Mouse (Mus musculus): Measurements from ENCODE around the gene Erf. TPM values are rescaled to one million over a fixed set of nuclear protein-coding genes. Genes with fewer than 3 reads are reported as not detected.

Gene Erf
- polyA plus RNA-seq, 1 experiment from 2014 or later: 3.7 TPM

Small RNA genes lying within 50 kb of the gene (microRNA-seq; reads per million reads assigned to microRNA genes)
- gene Mir7048: not detected

Other genes with a start within 250 kb of the Erf start
- 678 and 702 TPM in 2 replicates for gene Atp1a3, start 244.8 kb downstream of the Erf start, polyA plus RNA-seq (2015; fragmentation: Nextera tagmentation; extraction: Ambion mirVana)
- gene Grik5, start 178.4 kb downstream of the Erf start, polyA plus RNA-seq (2015; fragmentation: Nextera tagmentation; extraction: Ambion mirVana): 12.5 and 15.8 TPM in 2 replicates
- 30.0 and 39.7 TPM in 2 replicates for gene Zfp574, start 178.2 kb downstream of the Erf start, polyA plus RNA-seq (2015; fragmentation: Nextera tagmentation; extraction: Ambion mirVana)
- 19.8 and 28.7 TPM in 2 replicates for gene Pou2f2, start 71.0 kb downstream of the Erf start, polyA plus RNA-seq (2015; fragmentation: Nextera tagmentation; extraction: Ambion mirVana)
- 14.2 and 14.8 TPM in 2 replicates for gene Dedd2, start 30.1 kb downstream of the Erf start, polyA plus RNA-seq (2015; fragmentation: Nextera tagmentation; extraction: Ambion mirVana)
- gene Zfp526, start 29.3 kb downstream of the Erf start, polyA plus RNA-seq (2015; fragmentation: Nextera tagmentation; extraction: Ambion mirVana): 1.6 and 1.8 TPM in 2 replicates
- gene Gsk3a, start 12.9 kb downstream of the Erf start, polyA plus RNA-seq (2015; fragmentation: Nextera tagmentation; extraction: Ambion mirVana): 13.0 and 16.4 TPM in 2 replicates
- 31.0 and 36.4 TPM in 2 replicates for gene Cic, start 16.9 kb upstream of the Erf start, polyA plus RNA-seq (2015; fragmentation: Nextera tagmentation; extraction: Ambion mirVana)
- 566 and 571 TPM in 2 replicates for gene Pafah1b3, start 47.2 kb upstream of the Erf start, polyA plus RNA-seq (2015; fragmentation: Nextera tagmentation; extraction: Ambion mirVana)
- gene Prr19, start 50.6 kb upstream of the Erf start, polyA plus RNA-seq (2015; fragmentation: Nextera tagmentation; extraction: Ambion mirVana): 4.7 and 4.8 TPM in 2 replicates
- gene Tmem145, start 55.3 kb upstream of the Erf start, polyA plus RNA-seq (2015; fragmentation: Nextera tagmentation; extraction: Ambion mirVana): 78.7 and 85.0 TPM in 2 replicates
- gene Megf8, start 66.4 kb upstream of the Erf start, polyA plus RNA-seq (2015; fragmentation: Nextera tagmentation; extraction: Ambion mirVana): 23.6 and 23.7 TPM in 2 replicates
- gene Cnfn, start 119.0 kb upstream of the Erf start, polyA plus RNA-seq (2015; fragmentation: Nextera tagmentation; extraction: Ambion mirVana): 0.54 and 0.90 TPM in 2 replicates
- gene Lipe, start 147.9 kb upstream of the Erf start, polyA plus RNA-seq (2015; fragmentation: Nextera tagmentation; extraction: Ambion mirVana): 12.4 TPM in 2 replicates
- gene Cxcl17, start 162.1 kb upstream of the Erf start, polyA plus RNA-seq (2015; fragmentation: Nextera tagmentation; extraction: Ambion mirVana): 0.65 and 1.1 TPM in 2 replicates
- 0.59 and 1.6 TPM in 2 replicates for gene Ceacam1, start 226.8 kb upstream of the Erf start, polyA plus RNA-seq (2015; fragmentation: Nextera tagmentation; extraction: Ambion mirVana)

Data from hindbrain, embryonic 16.5 days (tissue).